Mouse (Mus musculus): ENCODE measurements at regions not wholly inside any gene's neighbourhood (a gene's known extent, or its start where the extent isn't known, plus 50 kb on each side); places are given as distances from the start of the nearest gene placed in this dataset.

- no peak for DNase-seq (ENCODE audit: low spot score)
- Histone ChIP-seq H3K9me3 (ENCODE audit: control insufficient read depth, low read length) (peaks cover 4% of the 10 kb centered on the region; the same call in 1 of the 2 replicates), H3K9ac (ENCODE audit: low read depth, low read length) (no peak overlapping the region), H3K36me3 (ENCODE audit: control insufficient read depth, insufficient read depth, low read length) (no peaks in the 10 kb centered on the region), H3K4me2 (ENCODE audit: low read depth, low read length) (no peak overlapping the region), H3K27me3 (replicated peaks; ENCODE audit: control insufficient read depth, insufficient read depth, low read length) (no peaks in the 10 kb centered on the region), H3K27ac (replicated peaks; ENCODE audit: low read depth, low read length) (no peak overlapping the region), H3K4me1 (ENCODE audit: control insufficient read depth, insufficient read depth, low read length) (no peaks in the 10 kb centered on the region), H3K4me3 (ENCODE audit: low read depth, low read length) (no peak overlapping the region)
- 84% methylated on average over 6 of the region's 6 CpGs for WGBS
- no peak; the same call in 1 of the 2 replicates for ATAC-seq (ENCODE audit: low read depth)
Measured at GRCm38 (mm10) chr5:77610496-77610895, 202.7 kb upstream of the Igfbp7 start.

- Histone ChIP-seq H3K4me2 (ENCODE audit: low read depth, low read length) (no peak overlapping the region), H3K4me3 (ENCODE audit: low read depth, low read length) (no peak overlapping the region), H3K27ac (replicated peaks; ENCODE audit: low read depth, low read length) (no peak overlapping the region), H3K9ac (ENCODE audit: low read depth, low read length) (no peak overlapping the region), H3K36me3 (ENCODE audit: control insufficient read depth, insufficient read depth, low read length) (no peaks in the 10 kb centered on the region), H3K4me1 (ENCODE audit: control insufficient read depth, insufficient read depth, low read length) (no peaks in the 10 kb centered on the region), H3K27me3 (replicated peaks; ENCODE audit: control insufficient read depth, insufficient read depth, low read length) (no peaks in the 10 kb centered on the region), H3K9me3 (ENCODE audit: control insufficient read depth, low read length) (no peaks in the 10 kb centered on the region)
- 86% methylated on average over 4 of the region's 4 CpGs for WGBS
- DNase-seq (ENCODE audit: low spot score), result no peak
- ATAC-seq (ENCODE audit: low read depth), result no peak
Measured at GRCm38 (mm10) chr5:77594719-77595118, 186.9 kb upstream of the Igfbp7 start.

GRCm38 (mm10) chr5:77589252-77589651 is 181.4 kb upstream of the Igfbp7 start:
- Histone ChIP-seq H3K9ac (ENCODE audit: low read depth, low read length) (no peak overlapping the region), H3K4me3 (ENCODE audit: low read depth, low read length) (no peak overlapping the region), H3K36me3 (ENCODE audit: control insufficient read depth, insufficient read depth, low read length) (no peaks in the 10 kb centered on the region), H3K9me3 (ENCODE audit: control insufficient read depth, low read length) (no peaks in the 10 kb centered on the region), H3K4me1 (ENCODE audit: control insufficient read depth, insufficient read depth, low read length) (no peaks in the 10 kb centered on the region), H3K27ac (replicated peaks; ENCODE audit: low read depth, low read length) (no peak overlapping the region), H3K4me2 (ENCODE audit: low read depth, low read length) (no peak overlapping the region), H3K27me3 (replicated peaks; ENCODE audit: control insufficient read depth, insufficient read depth, low read length) (no peaks in the 10 kb centered on the region)
- DNase-seq (ENCODE audit: low spot score) (no peak), ATAC-seq (ENCODE audit: low read depth) (no peak)
- 81% methylated on average over 3 of the region's 3 CpGs for WGBS

- Histone ChIP-seq H3K27me3 (replicated peaks; ENCODE audit: control insufficient read depth, insufficient read depth, low read length) (no peaks in the 10 kb centered on the region), H3K9me3 (ENCODE audit: control insufficient read depth, low read length) (no peaks in the 10 kb centered on the region), H3K4me2 (ENCODE audit: low read depth, low read length) (peak overlapping the region; percentile 40), H3K36me3 (ENCODE audit: control insufficient read depth, insufficient read depth, low read length) (no peaks in the 10 kb centered on the region), H3K4me1 (ENCODE audit: control insufficient read depth, insufficient read depth, low read length) (peaks cover 21% of the 10 kb centered on the region), H3K9ac (ENCODE audit: low read depth, low read length) (no peak overlapping the region), H3K27ac (replicated peaks; ENCODE audit: low read depth, low read length) (peak overlapping the region; percentile 46; the same call in 1 of the 2 replicates), H3K4me3 (ENCODE audit: low read depth, low read length) (no peak overlapping the region)
- 44% methylated on average over 6 of the region's 6 CpGs for WGBS
- DNase-seq (ENCODE audit: low spot score) (no peak), ATAC-seq (ENCODE audit: low read depth) (no peak)
Measured at GRCm38 (mm10) chr5:77581702-77582101, 173.9 kb upstream of the Igfbp7 start.

GRCm38 (mm10) chr5:77581106-77581638 is 173.3 kb upstream of the Igfbp7 start:
- 16% methylated on average over 6 of the region's 6 CpGs for WGBS
- H3K27ac ChIP-seq (replicated peaks; ENCODE audit: low read depth, low read length), result peak overlapping the region; percentile 46
- H3K4me3 ChIP-seq (ENCODE audit: low read depth, low read length), result no peak overlapping the region
- no peaks in the 10 kb centered on the region for H3K9me3 ChIP-seq (ENCODE audit: control insufficient read depth, low read length)
- DNase-seq (ENCODE audit: low spot score) (peak; percentile 94), ATAC-seq (ENCODE audit: low read depth) (peak; percentile 90)
- peaks cover 21% of the 10 kb centered on the region for H3K4me1 ChIP-seq (ENCODE audit: control insufficient read depth, insufficient read depth, low read length)
- no peaks in the 10 kb centered on the region for H3K27me3 ChIP-seq (replicated peaks; ENCODE audit: control insufficient read depth, insufficient read depth, low read length)
- H3K36me3 ChIP-seq (ENCODE audit: control insufficient read depth, insufficient read depth, low read length), result no peaks in the 10 kb centered on the region
- H3K9ac ChIP-seq (ENCODE audit: low read depth, low read length), result no peak overlapping the region
- H3K4me2 ChIP-seq (ENCODE audit: low read depth, low read length), result peak overlapping the region; percentile 40

- DNase-seq (ENCODE audit: low spot score), result peak; percentile 52
- Histone ChIP-seq H3K27me3 (replicated peaks; ENCODE audit: control insufficient read depth, insufficient read depth, low read length) (no peaks in the 10 kb centered on the region), H3K4me2 (ENCODE audit: low read depth, low read length) (peak overlapping the region; percentile 24), H3K9ac (ENCODE audit: low read depth, low read length) (no peak overlapping the region), H3K9me3 (ENCODE audit: control insufficient read depth, low read length) (no peaks in the 10 kb centered on the region), H3K36me3 (ENCODE audit: control insufficient read depth, insufficient read depth, low read length) (no peaks in the 10 kb centered on the region), H3K4me1 (ENCODE audit: control insufficient read depth, insufficient read depth, low read length) (peaks cover 21% of the 10 kb centered on the region), H3K27ac (replicated peaks; ENCODE audit: low read depth, low read length) (peak overlapping the region; percentile 44), H3K4me3 (ENCODE audit: low read depth, low read length) (no peak overlapping the region)
- 34% methylated on average over 20 of the region's 20 CpGs for WGBS
- ATAC-seq (ENCODE audit: low read depth), result no peak
Measured at GRCm38 (mm10) chr5:77579826-77580745, 172.2 kb upstream of the Igfbp7 start.

GRCm38 (mm10) chr5:77576881-77577280 is 169.0 kb upstream of the Igfbp7 start:
- Histone ChIP-seq H3K4me2 (ENCODE audit: low read depth, low read length) (no peak overlapping the region), H3K9me3 (ENCODE audit: control insufficient read depth, low read length) (no peaks in the 10 kb centered on the region), H3K27ac (replicated peaks; ENCODE audit: low read depth, low read length) (no peak overlapping the region), H3K27me3 (replicated peaks; ENCODE audit: control insufficient read depth, insufficient read depth, low read length) (no peaks in the 10 kb centered on the region), H3K4me1 (ENCODE audit: control insufficient read depth, insufficient read depth, low read length) (peaks cover 21% of the 10 kb centered on the region), H3K9ac (ENCODE audit: low read depth, low read length) (no peak overlapping the region), H3K36me3 (ENCODE audit: control insufficient read depth, insufficient read depth, low read length) (no peaks in the 10 kb centered on the region), H3K4me3 (ENCODE audit: low read depth, low read length) (no peak overlapping the region)
- DNase-seq (ENCODE audit: low spot score), result no peak
- 86% methylated on average over 5 of the region's 5 CpGs for WGBS
- ATAC-seq (ENCODE audit: low read depth), result no peak

GRCm38 (mm10) chr5:77575780-77576179 is 167.9 kb upstream of the Igfbp7 start:
- peaks cover 12% of the 10 kb centered on the region for H3K4me1 ChIP-seq (ENCODE audit: control insufficient read depth, insufficient read depth, low read length)
- H3K27me3 ChIP-seq (replicated peaks; ENCODE audit: control insufficient read depth, insufficient read depth, low read length), result no peaks in the 10 kb centered on the region
- ATAC-seq (ENCODE audit: low read depth), result no peak
- H3K4me3 ChIP-seq (ENCODE audit: low read depth, low read length), result no peak overlapping the region
- no peak overlapping the region for H3K27ac ChIP-seq (replicated peaks; ENCODE audit: low read depth, low read length)
- H3K36me3 ChIP-seq (ENCODE audit: control insufficient read depth, insufficient read depth, low read length), result no peaks in the 10 kb centered on the region
- WGBS, result 82% methylated on average over 8 of the region's 8 CpGs
- H3K9ac ChIP-seq (ENCODE audit: low read depth, low read length), result no peak overlapping the region
- no peaks in the 10 kb centered on the region for H3K9me3 ChIP-seq (ENCODE audit: control insufficient read depth, low read length)
- H3K4me2 ChIP-seq (ENCODE audit: low read depth, low read length), result no peak overlapping the region
- no peak for DNase-seq (ENCODE audit: low spot score)
